Mouse (Mus musculus) brain, embryonic 14.5 days (tissue): Measurements from ENCODE around the gene Trib2. TPM values are rescaled to one million over a fixed set of nuclear protein-coding genes. Genes with fewer than 3 reads are reported as not detected.

Experiments
- DNase-seq: peaks from one replicate; pipeline ENCODE4 v3.0.0-alpha.2; 2011; ENCODE audit warnings: low read depth
- CTCF ChIP-seq: fragments of 200-500 bp; IDR thresholded peaks from 2 replicates; pipeline ENCODE4 v1.5.1; 2012; ENCODE audit warnings: inconsistent platforms, mild to moderate bottlenecking, moderate library complexity, borderline replicate concordance; ENCODE audit not compliant: insufficient read depth, insufficient read length; ENCODE audit errors: extremely low read depth
- POLR2A ChIP-seq: fragments of 200-500 bp; IDR thresholded peaks from 2 replicates; pipeline ENCODE4 v1.6.1; 2012; ENCODE audit warnings: mild to moderate bottlenecking, inconsistent platforms, borderline replicate concordance; ENCODE audit not compliant: poor library complexity, insufficient read depth, insufficient read length, severe bottlenecking; ENCODE audit errors: extremely low read depth
- polyA plus RNA-seq: library from polyadenylated mRNA; depleted of rRNA; stranded (reverse); fragments of >200 nt; gene quantifications from 2 replicates; pipeline ENCODE4 v1.2.3, GENCODE M21; 2012; rRNA removed

Trib2 gene
- polyA plus RNA-seq, result 84.3 and 113 TPM in 2 replicates

- DNase-seq, result peak; percentile 99
- peak; percentile 74 for TF ChIP-seq CTCF
- TF ChIP-seq POLR2A, result peak; percentile 36
These were observed at the start of gene Trib2 for GRCm38 (mm10) chr12:15816740-15817178. Gene Trib2, minus strand, starts transcription at chr12:15816922.

- DNase-seq, result no peak
- TF ChIP-seq CTCF, result no peak
- no peak for TF ChIP-seq POLR2A
These were observed 41.3 kb upstream of the Trib2 start for GRCm38 (mm10) chr12:15858005-15858404.

DNA sequence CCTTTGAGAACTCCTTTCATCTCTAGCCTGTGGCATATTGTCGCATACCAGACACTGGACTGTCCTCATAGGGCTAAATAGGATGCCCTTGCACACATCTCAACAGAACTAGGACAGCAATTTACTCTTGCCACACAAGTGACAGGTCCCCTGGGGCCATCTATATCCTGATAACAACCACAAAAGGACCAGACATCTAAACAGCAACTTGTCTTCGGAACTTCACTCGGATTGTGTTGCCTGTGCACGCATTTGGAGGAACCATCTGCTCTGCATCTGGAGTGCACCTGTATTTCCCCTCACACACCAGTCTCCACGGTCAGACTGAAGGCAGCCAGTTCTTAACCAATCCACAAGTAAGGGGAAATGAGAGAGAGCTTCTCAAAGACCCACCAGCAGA is 39.2 kb upstream of the Trib2 start:
- TF ChIP-seq POLR2A, result no peak
- no peak for TF ChIP-seq CTCF
- no peak for DNase-seq

GRCm38 (mm10) chr12:15852781-15853180 is 36.1 kb upstream of the Trib2 start:
- DNase-seq, result peak; percentile 26
- TF ChIP-seq CTCF, result no peak
- no peak for TF ChIP-seq POLR2A

DNA sequence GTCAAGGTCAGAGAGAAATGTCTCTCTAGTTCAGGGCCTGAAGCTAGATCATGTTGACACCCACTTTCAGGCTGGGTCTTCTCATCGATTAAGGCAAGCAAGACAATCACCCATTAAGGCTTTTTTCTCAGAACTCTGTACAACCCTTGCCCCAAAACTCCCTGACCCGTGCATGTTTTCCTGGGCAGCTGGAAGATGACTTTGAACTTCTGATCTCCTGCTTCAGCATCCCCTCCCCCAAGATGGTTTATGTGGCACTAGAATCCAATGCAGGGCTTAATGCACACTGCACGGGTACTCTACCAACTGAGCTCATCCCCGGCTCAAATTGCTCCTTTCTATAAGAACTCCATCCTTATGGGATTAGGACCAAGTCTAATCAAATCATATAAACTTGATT is 35.3 kb upstream of the Trib2 start:
- no peak for DNase-seq
- no peak for TF ChIP-seq POLR2A
- TF ChIP-seq CTCF, result no peak

GRCm38 (mm10) chr12:15850441-15850895 is 33.7 kb upstream of the Trib2 start:
- TF ChIP-seq CTCF, result no peak
- no peak for TF ChIP-seq POLR2A
- peak; percentile 18 for DNase-seq

DNA sequence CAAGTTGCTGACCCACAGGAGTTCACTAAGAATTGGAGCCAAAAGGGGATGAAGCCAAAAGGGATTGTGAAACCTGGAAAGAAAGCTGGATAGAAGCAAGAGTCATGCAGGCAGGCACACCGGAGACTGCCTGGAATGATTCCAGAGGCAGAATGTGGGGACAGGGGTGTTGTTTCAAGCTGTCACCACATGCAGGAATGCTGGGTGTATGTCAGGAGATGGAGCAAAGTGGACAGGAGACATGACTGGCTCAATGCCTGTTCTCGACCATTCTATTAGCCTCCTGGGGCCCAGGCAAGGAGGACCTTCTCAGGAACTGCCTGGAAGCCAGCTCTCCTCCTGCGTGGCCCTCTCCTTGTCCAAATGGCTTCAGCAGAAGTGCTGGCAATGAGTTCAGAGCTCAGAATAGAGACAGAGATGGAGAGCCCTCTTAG is 33.2 kb upstream of the Trib2 start:
- TF ChIP-seq POLR2A (no peak), CTCF (no peak)
- DNase-seq, result no peak

DNA sequence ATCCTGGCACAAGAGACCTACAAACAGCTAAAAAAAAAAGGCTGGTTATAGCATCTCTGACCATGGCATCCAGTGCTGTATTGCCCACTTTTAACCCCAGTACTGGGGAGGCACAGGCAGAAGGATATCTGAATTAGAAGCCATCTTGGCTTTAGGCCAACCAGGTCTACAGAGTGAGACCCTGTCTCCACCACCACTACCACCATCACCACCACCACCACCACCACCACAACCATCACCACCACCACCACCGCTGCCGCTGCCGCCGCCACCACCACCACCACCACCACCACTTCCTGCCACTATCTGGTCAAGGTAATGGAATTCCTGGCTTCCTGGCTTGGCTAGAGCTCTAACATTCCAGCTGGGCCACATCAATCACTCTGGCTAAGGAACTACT is 31.7 kb upstream of the Trib2 start:
- no peak for TF ChIP-seq POLR2A
- TF ChIP-seq CTCF, result no peak
- no peak for DNase-seq

GRCm38 (mm10) chr12:15844701-15845100 is 28.0 kb upstream of the Trib2 start:
- DNase-seq, result no peak
- TF ChIP-seq POLR2A, result no peak
- no peak for TF ChIP-seq CTCF

DNA sequence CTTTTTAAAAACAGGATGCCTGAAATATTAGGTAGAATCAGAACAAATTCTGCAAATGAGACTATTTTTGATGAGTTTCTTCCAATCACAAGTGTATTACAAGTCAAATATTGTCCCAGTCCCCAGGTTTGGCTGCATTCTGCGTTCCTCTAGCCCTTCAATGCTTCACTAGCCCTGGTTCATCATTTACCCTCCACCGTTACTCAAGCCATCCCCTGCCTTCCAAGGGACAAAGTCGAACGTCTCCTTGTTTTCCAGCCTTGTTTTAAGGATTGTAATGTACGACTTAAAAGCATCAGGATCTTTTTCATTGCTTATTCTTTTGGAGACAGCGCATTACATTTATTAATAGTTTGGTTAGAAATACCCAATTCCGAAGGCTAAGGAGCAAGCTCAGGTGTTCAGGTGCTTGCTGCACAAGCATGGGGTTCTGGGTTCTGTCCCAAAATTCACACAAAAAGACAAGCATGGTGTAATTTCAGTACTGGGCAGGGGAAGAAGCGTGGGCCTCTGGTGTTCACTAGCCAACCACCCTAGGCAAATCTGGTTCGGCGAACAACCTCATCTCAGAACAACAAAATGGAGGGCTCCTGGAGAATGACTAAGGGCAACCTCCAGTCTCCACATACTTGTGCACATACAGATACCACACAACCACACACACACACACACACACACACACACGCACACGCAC is 24.3 kb upstream of the Trib2 start:
- TF ChIP-seq CTCF (no peak), POLR2A (no peak)
- no peak for DNase-seq

GRCm38 (mm10) chr12:15838201-15838600 is 21.5 kb upstream of the Trib2 start:
- TF ChIP-seq CTCF (no peak), POLR2A (no peak)
- DNase-seq, result no peak

GRCm38 (mm10) chr12:15837566-15837965 is 20.8 kb upstream of the Trib2 start:
- DNase-seq, result no peak
- TF ChIP-seq POLR2A, result no peak
- no peak for TF ChIP-seq CTCF
